Mouse (Mus musculus) adrenal gland, adult (tissue): Measurements from ENCODE around the gene Syce2.
"Not testable (repeated sequence)": the region's sequence is repeated elsewhere in the genome, so short reads cannot be mapped to it uniquely, and the experiment has no call there.

Experiments used
- DNase-seq, 2 experiments: peaks; one replicate each; pipeline ENCODE4 v3.0.0; 2022 to 2023; ENCODE audit warnings: low spot score in 1 of 2; ENCODE audit not compliant: inconsistent age in 2 of 2

Gene Syce2

GRCm38 (mm10) chr8:84901071-84901470 lies 29.2 kb downstream of the Syce2 start:
- DNase-seq: no peak

DNA sequence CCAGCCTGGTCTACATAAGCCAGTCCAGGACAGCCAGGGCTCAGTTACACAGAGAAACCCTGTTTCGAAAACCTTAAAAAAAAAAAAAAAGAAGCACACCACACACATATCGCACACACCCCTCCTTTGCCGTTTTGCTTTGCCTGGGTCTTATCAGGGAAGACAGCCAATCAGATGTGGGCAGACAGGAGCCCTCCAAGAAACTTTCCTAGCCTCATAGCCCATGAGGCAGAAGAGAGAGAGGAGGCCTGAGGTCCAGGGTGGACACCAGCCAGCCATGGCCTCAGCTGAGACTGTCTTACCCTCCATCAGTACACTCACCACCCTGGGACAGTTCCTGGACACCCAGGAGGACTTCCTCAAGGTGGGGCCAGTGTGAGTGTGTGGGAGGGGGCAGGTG lies 29.8 kb downstream of the Syce2 start, which contains the start of gene Klf1:
Klf1 (plus strand) TSS at position 177 of the 400 bp plus-strand sequence.
- DNase-seq: no peak

DNA sequence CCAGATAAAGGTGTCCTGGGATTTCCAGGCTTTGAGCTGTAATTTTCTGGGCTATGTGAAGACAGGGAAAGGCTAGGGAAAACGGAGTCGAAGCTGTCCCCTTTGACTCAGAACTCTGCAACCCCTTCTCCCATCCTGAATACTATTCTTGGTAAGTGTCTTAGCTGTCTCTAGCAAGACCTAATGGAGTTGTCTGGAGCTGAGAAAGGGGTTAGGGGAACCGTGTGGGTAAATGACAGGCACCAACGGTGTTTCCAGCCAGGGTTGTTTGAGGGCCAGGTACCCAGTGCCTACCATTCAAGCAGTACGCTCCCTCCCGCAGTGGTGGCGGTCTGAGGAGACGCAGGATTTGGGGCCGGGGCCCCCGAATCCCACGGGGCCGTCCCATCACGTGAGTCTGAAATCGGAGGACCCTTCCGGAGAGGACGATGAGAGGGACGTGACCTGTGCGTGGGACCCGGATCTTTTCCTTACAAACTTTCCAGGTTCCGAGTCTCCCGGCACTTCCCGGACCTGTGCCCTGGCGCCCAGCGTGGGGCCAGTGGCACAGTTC lies 30.5 kb downstream of the Syce2 start:
- no peak for DNase-seq

DNA sequence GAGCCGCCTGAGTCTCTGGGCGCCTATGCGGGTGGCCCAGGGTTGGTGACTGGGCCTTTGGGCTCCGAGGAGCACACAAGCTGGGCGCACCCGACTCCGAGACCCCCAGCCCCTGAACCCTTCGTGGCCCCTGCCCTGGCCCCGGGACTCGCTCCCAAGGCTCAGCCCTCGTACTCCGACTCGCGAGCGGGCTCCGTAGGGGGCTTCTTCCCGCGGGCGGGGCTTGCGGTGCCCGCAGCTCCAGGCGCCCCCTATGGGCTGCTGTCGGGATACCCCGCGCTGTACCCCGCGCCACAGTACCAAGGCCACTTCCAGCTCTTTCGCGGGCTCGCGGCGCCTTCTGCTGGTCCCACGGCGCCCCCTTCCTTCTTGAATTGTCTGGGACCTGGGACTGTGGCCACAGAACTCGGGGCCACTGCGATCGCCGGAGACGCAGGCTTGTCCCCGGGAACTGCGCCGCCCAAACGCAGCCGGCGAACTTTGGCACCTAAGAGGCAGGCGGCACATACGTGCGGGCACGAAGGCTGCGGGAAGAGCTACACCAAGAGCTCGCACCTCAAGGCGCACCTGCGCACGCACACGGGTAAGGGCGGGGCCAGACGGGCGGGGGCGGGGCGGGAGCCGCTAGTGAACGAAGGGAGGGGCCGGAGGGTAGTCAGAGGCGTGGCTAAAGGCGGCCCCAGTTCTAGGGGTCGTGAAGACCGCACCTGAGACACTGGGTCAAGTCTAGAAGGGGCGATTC lies 31.2 kb downstream of the Syce2 start:
- peak; percentile 94 to 97 for DNase-seq

- DNase-seq: peak in 1 of 2 experiments; percentile 32
These were observed 32.4 kb downstream of the Syce2 start for GRCm38 (mm10) chr8:84904351-84904750.

- no peak for DNase-seq
These were observed 35.1 kb downstream of the Syce2 start for GRCm38 (mm10) chr8:84907037-84907436.

GRCm38 (mm10) chr8:84907493-84907892 lies 35.6 kb downstream of the Syce2 start:
- peak in 1 of 2 experiments; percentile 29 for DNase-seq

DNA sequence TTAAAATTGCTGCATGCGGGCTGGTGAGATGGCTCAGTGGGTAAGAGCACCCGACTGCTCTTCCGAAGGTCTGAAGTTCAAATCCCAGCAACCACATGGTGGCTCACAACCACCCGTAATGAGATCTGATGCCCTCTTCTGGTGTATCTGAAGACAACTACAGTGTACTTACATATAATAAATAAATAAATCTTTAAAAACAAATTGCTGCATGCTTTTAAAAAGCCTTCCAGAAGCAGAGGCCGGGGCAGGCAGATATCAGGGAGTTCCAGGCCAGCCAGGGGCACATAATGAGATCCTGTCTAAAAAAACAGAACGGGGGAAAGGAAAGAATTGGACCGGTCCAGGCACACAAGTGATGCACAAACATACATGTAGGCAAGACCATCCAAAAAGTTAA lies 36.1 kb downstream of the Syce2 start:
- DNase-seq: not testable (repeated sequence)

DNA sequence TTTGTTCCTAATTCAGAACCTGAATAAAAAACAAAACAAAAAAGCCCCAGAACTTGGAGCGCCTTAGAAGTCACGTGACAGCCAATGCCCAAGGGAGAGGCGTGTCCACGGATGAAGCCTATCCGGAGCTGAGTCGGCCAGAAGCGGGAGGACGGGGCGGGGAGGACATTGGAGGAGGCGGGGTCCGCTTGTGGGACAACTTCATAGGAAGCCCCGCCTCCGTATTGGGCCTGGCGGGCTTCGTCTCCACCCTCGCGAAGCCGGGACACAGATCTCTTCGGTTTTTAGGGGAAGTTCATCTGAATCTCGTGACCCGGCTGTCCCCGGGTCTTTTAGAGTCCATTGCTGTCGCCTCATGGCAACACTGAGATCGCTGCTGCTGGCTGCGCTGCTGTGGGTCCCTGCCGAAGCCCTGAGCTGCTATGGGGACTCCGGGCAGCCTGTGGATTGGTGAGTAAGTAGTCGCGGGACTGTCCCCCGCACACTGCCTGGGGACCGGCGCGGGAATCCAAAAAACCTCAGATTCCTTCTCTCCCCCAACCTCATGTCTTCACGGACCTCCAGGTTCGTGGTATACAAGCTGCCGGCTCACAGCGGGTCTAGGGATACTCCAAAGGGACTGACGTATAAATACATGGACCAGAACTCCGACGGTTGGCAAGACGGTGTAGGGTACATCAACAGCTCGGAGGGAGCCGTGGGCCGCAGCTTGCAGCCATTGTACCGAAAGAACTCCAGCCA lies 36.7 kb downstream of the Syce2 start, which contains the start of gene Dnase2a:
Dnase2a (plus strand) TSS at position 140 of the 741 bp plus-strand sequence.
- DNase-seq: peak; percentile 97 to 98

DNA sequence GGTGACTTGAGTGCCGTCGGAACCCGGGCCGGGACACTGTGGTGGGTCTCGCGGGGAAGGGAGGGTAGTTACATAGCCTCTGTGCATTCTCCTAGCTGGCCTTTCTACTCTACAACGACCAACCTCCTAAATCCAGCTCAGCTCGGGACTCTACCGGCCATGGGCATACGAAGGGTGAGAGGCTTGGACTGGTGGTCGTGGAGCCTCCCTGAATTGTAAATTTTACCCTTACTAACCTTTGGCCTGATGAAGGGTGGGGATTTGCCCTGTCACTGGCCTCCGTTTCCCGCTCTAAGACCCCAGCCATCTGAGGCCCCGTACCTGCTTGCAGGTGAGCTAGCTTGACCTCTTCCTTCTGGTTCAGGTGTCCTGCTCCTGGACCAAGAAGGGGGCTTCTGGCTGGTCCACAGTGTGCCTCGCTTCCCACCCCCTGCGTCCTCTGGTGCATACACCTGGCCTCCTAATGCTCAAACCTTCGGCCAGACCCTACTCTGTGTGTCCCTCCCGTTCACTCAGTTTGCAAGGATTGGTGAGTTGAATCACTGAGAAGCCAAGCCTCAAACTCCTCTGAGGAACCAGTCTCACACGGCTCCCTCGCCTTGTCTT lies 37.4 kb downstream of the Syce2 start:
- no peak for DNase-seq

GRCm38 (mm10) chr8:84909949-84910348 lies 38.0 kb downstream of the Syce2 start:
- DNase-seq: no peak

DNA sequence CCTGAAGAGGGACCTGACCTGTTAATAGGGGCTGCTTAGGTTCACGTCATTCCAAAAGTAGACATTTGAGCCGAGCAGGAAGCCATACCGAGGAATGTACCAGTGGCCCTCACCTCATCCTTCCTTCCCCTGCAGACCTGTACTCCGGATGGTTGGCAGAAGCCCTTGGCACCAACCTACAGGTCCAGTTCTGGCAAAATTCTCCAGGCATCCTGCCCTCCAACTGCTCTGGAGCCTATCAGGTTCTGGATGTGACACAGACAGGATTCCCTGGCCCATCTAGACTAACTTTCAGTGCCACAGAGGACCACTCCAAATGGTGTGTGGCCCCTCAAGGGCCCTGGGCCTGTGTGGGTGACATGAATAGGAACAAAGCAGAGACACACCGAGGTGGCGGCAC lies 38.6 kb downstream of the Syce2 start:
- no peak for DNase-seq

- DNase-seq: no peak
These were observed 39.9 kb downstream of the Syce2 start for GRCm38 (mm10) chr8:84911854-84912253.

GRCm38 (mm10) chr8:84912391-84912790 lies 40.5 kb downstream of the Syce2 start:
- DNase-seq: peak in 1 of 2 experiments; percentile 42

- DNase-seq: peak; percentile 77 to 88
These were observed 41.1 kb downstream of the Syce2 start for GRCm38 (mm10) chr8:84912895-84913501.

- DNase-seq: no peak
These were observed 41.6 kb downstream of the Syce2 start for GRCm38 (mm10) chr8:84913502-84913900.

- peak in 1 of 2 experiments; percentile 49 for DNase-seq
These were observed 42.0 kb downstream of the Syce2 start for GRCm38 (mm10) chr8:84913960-84914359.

DNA sequence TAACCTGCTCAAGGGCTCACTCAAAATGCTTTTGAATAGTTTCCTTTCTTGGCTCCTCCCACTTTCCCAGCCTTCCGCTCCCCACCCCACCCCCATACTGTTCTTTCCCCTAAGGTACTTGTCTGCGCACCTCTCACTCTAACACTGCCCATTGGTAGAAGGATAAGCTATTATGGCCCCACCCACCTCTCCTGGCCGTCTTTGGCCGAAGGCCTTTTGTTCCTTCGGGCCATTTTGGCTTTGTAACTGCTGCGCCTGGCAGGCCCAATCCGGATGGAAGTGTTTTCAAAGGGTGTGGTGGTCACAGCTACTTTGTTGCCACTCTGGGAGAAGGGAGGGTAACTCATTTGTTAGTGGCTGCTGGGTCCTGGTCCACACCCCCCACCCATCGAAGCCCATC lies 43.4 kb downstream of the Syce2 start:
- DNase-seq: no peak

GRCm38 (mm10) chr8:84917781-84918180 lies 45.9 kb downstream of the Syce2 start:
- DNase-seq: no peak

- no peak for DNase-seq
These were observed 46.7 kb downstream of the Syce2 start for GRCm38 (mm10) chr8:84918646-84919045.

DNA sequence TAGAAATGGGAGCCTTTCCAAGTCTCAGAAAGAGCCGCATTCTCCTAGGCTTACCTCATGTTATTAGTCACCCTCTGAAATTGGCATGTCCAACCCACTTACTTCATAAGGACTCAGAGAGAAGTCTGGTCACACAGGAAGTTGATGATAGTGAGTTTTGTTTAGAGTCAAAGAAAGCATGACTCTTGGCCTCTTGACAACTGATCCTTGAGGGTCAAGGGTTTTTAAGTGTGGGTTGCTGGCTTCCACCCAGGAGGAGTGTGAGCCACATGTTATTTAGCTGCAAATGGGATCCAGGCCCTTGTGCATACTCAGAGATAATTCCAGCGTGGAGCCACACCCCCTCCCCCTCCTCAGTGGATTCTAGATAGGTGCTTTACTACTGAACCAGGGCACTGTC lies 49.7 kb downstream of the Syce2 start:
- DNase-seq: peak in 1 of 2 experiments; percentile 60
